Mouse (Mus musculus): ENCODE measurements at regions not wholly inside any gene's neighbourhood (a gene's known extent, or its start where the extent isn't known, plus 50 kb on each side); places are given as distances from the start of the nearest gene placed in this dataset.

DNA sequence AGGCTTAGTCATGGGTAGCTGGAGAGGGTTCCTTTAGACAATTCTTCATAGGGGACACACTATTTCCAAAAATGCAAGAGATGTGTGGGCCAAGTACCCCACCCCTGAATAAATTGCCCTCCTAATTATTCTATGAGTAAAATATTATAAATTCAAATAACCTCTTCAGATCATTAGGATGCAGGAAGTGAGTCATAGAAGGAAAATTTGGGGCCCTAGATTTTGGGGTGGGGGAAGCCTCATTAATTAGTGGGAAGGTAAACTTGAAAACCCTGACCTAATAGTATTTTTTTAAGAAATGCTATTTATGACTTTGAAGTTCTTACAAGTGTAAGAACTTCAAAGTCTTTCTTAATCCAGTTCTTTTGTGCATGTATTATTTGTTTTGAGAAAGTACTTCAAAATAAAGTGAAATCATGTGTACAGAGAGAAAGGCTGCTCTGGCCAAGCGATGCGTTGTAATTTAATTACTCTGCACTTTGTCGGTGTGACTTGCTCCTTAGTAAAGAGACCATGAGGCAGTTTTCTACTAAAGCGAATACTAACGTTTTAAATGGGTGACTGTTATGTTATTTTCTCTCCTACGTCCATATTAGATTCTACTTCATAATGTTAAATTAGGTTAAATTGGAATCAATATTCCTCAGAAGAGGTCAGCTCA is 200.6 kb downstream of the Tgfb2 start:
- WGBS: 51% methylated on average over 6 of the region's 6 CpGs
- H3K27ac ChIP-seq (replicated peaks): no peak overlapping the region
- no peaks in the 10 kb centered on the region for H3K27me3 ChIP-seq
- no peak for ATAC-seq (ENCODE audit: insufficient number of reproducible peaks, low FRiP score, low TSS enrichment, low read depth)
- H3K4me2 ChIP-seq (replicated peaks): no peak overlapping the region
- H3K9me3 ChIP-seq (replicated peaks): no peaks in the 10 kb centered on the region
- H3K9ac ChIP-seq: no peak overlapping the region
- no peaks in the 10 kb centered on the region for H3K36me3 ChIP-seq
- peaks cover 15% of the 10 kb centered on the region; the same call in 1 of the 2 replicates for H3K4me1 ChIP-seq
- H3K4me3 ChIP-seq (replicated peaks): no peak overlapping the region

DNA sequence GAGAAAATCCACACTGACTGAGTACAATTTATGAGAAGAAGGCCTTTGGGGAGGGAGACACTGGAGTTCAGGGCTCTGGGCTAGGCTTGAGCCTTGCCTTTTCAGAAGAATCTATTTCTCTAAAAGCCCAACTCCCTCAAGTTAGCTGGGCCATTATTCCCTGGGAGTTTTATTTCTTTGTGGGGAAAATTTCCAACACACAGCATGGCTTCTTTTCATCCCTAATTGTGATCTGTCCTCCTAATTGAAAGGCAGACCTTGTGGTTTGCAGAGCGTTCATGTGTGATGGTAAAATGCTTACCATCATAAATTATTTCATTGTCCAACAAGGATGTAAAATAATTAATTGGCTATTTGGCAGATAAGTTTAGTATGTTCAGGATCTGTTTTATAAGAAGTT is 204.1 kb downstream of the Tgfb2 start:
- Histone ChIP-seq H3K36me3 (no peaks in the 10 kb centered on the region), H3K27ac (replicated peaks) (no peak overlapping the region), H3K27me3 (no peaks in the 10 kb centered on the region), H3K4me2 (replicated peaks) (no peak overlapping the region), H3K9ac (no peak overlapping the region), H3K4me3 (replicated peaks) (no peak overlapping the region), H3K9me3 (replicated peaks) (no peaks in the 10 kb centered on the region), H3K4me1 (peaks cover 5% of the 10 kb centered on the region; the same call in 1 of the 2 replicates)
- ATAC-seq (ENCODE audit: insufficient number of reproducible peaks, low FRiP score, low TSS enrichment, low read depth): no peak
- WGBS: 74% methylated on average over 1 of the region's 1 CpGs

DNA sequence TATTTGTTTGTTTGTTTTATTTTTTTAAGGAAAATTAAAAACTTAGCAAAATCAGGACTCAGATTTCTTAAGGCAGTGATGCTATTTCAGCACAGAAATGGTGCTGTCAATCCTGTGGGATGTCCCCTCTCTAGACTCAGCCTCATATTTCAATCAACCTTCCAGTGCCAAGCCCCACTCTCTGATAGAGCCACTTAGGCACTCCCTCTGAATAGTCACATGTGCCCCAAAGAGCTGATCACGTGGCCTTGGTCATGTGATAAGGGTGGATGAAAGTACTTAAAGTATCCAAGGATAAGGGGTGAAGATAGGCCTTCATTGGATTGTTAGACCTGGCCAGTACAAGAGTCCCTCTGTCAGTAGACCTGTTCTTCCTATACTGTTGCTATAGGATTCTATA is 207.9 kb downstream of the Tgfb2 start:
- Histone ChIP-seq H3K4me1 (0 out of 2 replicates have a peak, but pooled peaks cover 3% of the 10 kb centered on the region), H3K9ac (no peak overlapping the region), H3K36me3 (no peaks in the 10 kb centered on the region), H3K27me3 (no peaks in the 10 kb centered on the region), H3K4me2 (replicated peaks) (no peak overlapping the region), H3K27ac (replicated peaks) (no peak overlapping the region), H3K9me3 (replicated peaks) (no peaks in the 10 kb centered on the region), H3K4me3 (replicated peaks) (no peak overlapping the region)
- no peak for ATAC-seq (ENCODE audit: insufficient number of reproducible peaks, low FRiP score, low TSS enrichment, low read depth)
- WGBS: 51% methylated on average over 1 of the region's 1 CpGs

DNA sequence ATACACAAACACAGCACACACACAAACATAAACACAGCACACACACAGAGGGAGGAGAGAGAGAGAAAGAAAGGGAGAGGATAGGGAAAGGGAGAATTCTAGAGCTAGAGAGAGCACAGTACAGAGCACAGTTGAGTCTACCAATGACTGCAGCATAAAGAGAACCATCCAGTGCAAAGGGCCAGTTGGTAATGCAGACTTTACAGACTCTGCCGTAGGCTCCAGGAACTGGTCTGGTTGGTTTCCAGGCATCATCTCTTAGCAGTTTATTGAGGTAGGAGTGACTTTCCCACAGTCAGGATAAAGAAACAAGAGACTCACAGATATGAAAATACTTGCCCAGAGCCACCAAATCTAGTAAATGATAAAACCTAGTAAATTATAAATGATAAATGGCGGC is 208.5 kb downstream of the Tgfb2 start:
- no peaks in the 10 kb centered on the region for H3K9me3 ChIP-seq (replicated peaks)

DNA sequence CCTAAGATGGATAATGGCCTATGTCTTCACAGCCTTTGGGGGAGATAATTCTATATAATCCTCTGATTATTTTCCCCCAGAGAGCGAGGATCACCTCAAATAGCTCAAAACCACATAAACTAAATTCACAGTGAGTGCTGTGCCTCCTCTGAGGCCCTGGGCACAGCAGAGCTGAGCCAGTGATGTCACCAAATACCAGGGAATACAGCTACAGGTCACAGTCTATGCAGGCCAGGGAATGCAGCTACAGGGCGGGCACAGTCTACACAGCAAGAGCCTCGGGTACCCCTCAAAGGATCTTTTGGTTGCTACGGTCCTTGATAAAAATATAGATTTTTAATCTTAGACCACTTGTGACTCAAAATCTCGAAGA is 211.4 kb downstream of the Tgfb2 start:
- Histone ChIP-seq H3K9ac (no peak overlapping the region), H3K36me3 (no peaks in the 10 kb centered on the region), H3K4me3 (replicated peaks) (no peak overlapping the region), H3K4me2 (replicated peaks) (no peak overlapping the region), H3K4me1 (0 out of 2 replicates have a peak, but pooled peaks cover 3% of the 10 kb centered on the region), H3K9me3 (replicated peaks) (no peaks in the 10 kb centered on the region), H3K27ac (replicated peaks) (no peak overlapping the region), H3K27me3 (no peaks in the 10 kb centered on the region)
- 77% methylated on average over 5 of the region's 5 CpGs for WGBS
- no peak for ATAC-seq (ENCODE audit: insufficient number of reproducible peaks, low FRiP score, low TSS enrichment, low read depth)

More for the DNA sequence above, 208.5 kb downstream of the Tgfb2 start:
- 0 out of 2 replicates have a peak, but pooled peaks cover 3% of the 10 kb centered on the region for H3K4me1 ChIP-seq
- no peak overlapping the region for H3K27ac ChIP-seq (replicated peaks)
- H3K9ac ChIP-seq: no peak overlapping the region
- 71% methylated on average over 2 of the region's 2 CpGs for WGBS
- no peak for ATAC-seq (ENCODE audit: insufficient number of reproducible peaks, low FRiP score, low TSS enrichment, low read depth)
- no peak overlapping the region for H3K4me2 ChIP-seq (replicated peaks)
- no peaks in the 10 kb centered on the region for H3K36me3 ChIP-seq
- no peaks in the 10 kb centered on the region for H3K27me3 ChIP-seq
- no peak overlapping the region for H3K4me3 ChIP-seq (replicated peaks)

DNA sequence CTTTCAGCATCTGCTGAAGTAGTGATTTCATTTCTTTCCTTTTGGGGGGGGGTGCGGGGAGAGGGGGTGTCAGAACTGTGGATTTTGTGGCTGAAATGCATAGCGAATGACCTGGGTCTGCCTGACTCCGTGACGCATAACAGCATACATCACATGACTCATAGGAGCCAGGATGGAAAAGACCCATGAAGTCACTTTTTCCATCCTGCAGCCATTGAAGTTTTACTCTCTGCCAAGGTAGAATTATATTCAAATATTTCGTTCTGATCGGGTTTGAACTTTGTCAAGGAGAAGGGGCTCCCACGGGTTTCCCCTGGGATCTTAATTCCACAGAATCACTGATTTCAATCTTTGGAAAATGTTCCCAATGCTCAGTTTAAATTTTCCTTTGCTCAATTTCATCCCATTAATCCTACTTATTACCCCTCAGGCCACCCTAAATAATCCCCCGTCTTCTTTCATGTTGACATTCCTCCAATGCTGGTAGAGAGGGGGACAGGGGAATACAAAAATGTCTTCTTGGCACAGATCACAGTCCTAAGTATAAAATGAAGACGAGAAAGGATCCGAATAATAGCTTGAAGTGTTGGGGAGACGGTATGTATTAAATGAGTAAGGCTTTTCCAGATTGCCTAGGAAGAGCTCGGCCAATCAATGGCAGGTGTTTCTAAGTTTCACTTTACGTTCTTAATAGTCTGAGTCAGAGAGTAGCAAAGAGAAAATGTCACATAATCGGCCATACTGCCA is 212.0 kb downstream of the Tgfb2 start:
- WGBS: 55% methylated on average over 14 of the region's 14 CpGs
- H3K9ac ChIP-seq: no peak overlapping the region
- H3K4me2 ChIP-seq (replicated peaks): no peak overlapping the region
- no peak overlapping the region for H3K27ac ChIP-seq (replicated peaks)
- 0 out of 2 replicates have a peak, but pooled peaks cover 3% of the 10 kb centered on the region for H3K4me1 ChIP-seq
- no peaks in the 10 kb centered on the region for H3K36me3 ChIP-seq
- no peak for ATAC-seq (ENCODE audit: insufficient number of reproducible peaks, low FRiP score, low TSS enrichment, low read depth)
- no peaks in the 10 kb centered on the region for H3K9me3 ChIP-seq (replicated peaks)
- no peaks in the 10 kb centered on the region for H3K27me3 ChIP-seq
- no peak overlapping the region for H3K4me3 ChIP-seq (replicated peaks)

DNA sequence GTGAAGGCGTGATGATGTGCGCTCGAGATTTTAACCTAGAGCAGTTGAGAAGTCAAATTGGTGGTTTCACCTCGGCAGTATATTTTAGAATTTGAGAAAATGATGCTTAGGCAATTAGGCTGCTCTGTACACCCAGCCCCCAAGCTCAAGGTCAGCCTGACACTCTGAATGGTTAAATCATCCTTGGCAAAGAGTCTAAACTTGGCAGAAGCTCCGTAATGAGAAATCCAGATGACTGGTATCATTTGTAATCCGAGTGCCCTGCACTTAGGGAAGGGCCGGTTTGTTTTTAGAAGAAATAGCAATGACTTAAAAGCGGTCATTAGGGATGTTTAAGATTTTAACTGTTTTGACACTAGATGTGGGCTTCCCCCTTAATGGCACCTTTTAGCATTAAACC is 223.6 kb downstream of the Tgfb2 start:
- Histone ChIP-seq H3K4me2 (replicated peaks) (no peak overlapping the region), H3K4me3 (replicated peaks) (no peak overlapping the region)

DNA sequence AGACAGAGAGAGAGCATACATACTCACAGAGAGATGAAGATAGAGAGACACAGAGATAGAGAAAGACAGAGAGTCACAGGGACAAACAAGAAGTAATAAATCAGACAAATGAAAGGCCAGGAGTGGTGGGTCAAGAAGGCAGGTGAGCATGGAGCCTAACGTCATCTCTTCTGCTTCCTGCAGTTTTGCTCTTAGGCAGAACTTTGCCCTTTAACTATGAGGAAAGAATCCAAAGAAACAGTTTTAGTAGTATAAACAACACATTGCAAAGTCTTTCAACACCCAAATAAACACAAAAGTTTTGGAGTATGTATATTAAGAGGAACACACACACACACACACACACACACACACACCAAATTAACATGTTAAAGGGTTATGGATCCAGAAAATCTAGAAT is 225.8 kb downstream of the Tgfb2 start:
- no peak overlapping the region for H3K9ac ChIP-seq
- ATAC-seq (ENCODE audit: insufficient number of reproducible peaks, low FRiP score, low TSS enrichment, low read depth): no peak
- H3K4me3 ChIP-seq (replicated peaks): no peak overlapping the region
- no peaks in the 10 kb centered on the region for H3K9me3 ChIP-seq (replicated peaks)
- 71% methylated on average over 1 of the region's 1 CpGs for WGBS
- H3K4me1 ChIP-seq: 0 out of 2 replicates have a peak, but pooled peaks cover 3% of the 10 kb centered on the region
- H3K36me3 ChIP-seq: no peaks in the 10 kb centered on the region
- no peak overlapping the region for H3K4me2 ChIP-seq (replicated peaks)
- H3K27me3 ChIP-seq: no peaks in the 10 kb centered on the region
- no peak overlapping the region for H3K27ac ChIP-seq (replicated peaks)

More for the DNA sequence above, 223.6 kb downstream of the Tgfb2 start:
- Histone ChIP-seq H3K27ac (replicated peaks) (no peak overlapping the region), H3K36me3 (no peaks in the 10 kb centered on the region), H3K9ac (no peak overlapping the region), H3K9me3 (replicated peaks) (no peaks in the 10 kb centered on the region), H3K27me3 (no peaks in the 10 kb centered on the region), H3K4me1 (peaks cover 8% of the 10 kb centered on the region; the same call in 1 of the 2 replicates)
- WGBS: 40% methylated on average over 8 of the region's 8 CpGs
- ATAC-seq (ENCODE audit: insufficient number of reproducible peaks, low FRiP score, low TSS enrichment, low read depth): no peak

DNA sequence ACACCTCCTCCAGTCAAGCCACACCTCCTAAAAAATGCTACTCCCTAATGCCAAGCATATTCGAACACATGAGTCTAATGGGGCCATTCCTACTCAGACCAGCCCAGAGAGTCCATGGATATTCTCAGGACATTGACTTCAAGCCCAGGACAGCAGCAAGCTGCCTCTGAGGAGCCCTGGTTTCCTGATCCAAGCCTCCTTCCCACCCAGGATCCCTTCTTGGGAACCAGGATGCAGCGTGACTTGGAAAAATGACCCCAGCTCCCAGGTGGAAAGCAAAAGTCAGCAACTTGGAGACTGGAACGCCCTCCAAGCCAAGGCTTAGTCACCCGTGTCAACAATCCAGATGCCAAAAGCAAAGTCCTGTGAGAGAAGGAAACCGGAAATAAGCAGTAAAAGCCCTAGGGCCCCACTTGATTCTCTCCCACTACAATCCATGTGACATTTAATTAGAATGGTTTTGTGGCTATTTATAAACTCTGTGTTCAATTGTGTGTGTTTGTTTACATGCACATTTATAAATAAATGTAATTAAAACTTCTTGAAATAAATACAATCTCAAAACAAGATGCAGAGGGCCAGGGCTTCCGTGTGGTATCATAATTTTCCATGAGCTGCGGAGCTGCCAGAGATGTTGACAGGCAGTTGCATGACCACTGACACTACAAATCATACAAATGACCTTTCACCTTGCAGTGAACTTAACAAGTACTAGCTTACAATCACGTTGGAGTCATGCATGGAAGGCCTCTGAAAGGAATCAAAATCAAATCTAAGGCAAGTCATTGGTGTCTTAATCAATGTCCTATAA is 227.2 kb downstream of the Tgfb2 start:
- Histone ChIP-seq H3K4me2 (replicated peaks) (no peak overlapping the region), H3K27ac (replicated peaks) (no peak overlapping the region), H3K27me3 (no peaks in the 10 kb centered on the region), H3K4me1 (0 out of 2 replicates have a peak, but pooled peaks cover 3% of the 10 kb centered on the region), H3K9me3 (replicated peaks) (no peaks in the 10 kb centered on the region), H3K36me3 (no peaks in the 10 kb centered on the region), H3K4me3 (replicated peaks) (no peak overlapping the region), H3K9ac (no peak overlapping the region)
- 65% methylated on average over 8 of the region's 8 CpGs for WGBS
- ATAC-seq (ENCODE audit: insufficient number of reproducible peaks, low FRiP score, low TSS enrichment, low read depth): no peak

DNA sequence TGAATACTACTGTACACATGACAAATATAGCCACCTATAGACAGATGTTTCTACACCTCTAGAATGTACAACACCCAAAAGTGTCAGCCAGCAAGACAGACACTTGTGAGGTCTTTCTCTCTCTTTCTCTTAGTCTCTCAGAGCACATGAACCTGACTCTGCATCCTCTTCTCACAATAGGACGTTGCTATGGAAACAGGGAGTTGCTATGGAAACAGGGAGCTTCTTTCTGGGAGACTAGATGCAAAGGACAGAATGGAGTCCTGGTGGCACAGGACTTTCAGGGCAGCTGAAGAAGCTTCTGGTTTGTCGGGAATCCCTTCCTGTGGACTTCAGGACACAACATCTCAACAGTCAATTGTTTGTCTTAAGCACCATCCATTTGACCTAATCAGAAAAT is 230.9 kb downstream of the Tgfb2 start:
- no peaks in the 10 kb centered on the region for H3K27me3 ChIP-seq
- no peak overlapping the region for H3K9ac ChIP-seq
- no peak overlapping the region for H3K27ac ChIP-seq (replicated peaks)
- no peaks in the 10 kb centered on the region for H3K9me3 ChIP-seq (replicated peaks)
- 55% methylated on average over 2 of the region's 2 CpGs for WGBS
- H3K4me2 ChIP-seq (replicated peaks): no peak overlapping the region
- H3K4me1 ChIP-seq: peaks cover 11% of the 10 kb centered on the region
- H3K4me3 ChIP-seq (replicated peaks): no peak overlapping the region
- ATAC-seq (ENCODE audit: insufficient number of reproducible peaks, low FRiP score, low TSS enrichment, low read depth): no peak
- no peaks in the 10 kb centered on the region for H3K36me3 ChIP-seq

DNA sequence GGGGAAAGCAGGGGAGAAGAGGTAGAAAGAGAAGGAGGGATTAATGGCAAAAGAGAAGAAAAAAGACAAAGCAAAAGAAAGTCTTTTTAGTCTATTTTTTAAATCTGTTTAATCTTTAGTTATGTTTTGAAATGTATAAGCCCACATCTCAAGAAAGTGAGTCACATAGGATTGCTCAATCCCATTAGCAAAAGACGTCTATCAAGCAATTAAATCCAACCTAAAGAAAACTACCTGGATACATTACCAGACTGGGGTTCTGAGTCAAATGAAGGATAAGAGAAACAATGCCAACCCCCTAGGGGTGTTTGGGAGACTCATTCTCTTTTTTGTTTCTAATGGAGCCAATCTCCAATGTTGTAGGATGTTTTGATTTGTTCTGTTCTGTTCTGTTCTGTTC is 231.4 kb downstream of the Tgfb2 start:
- no peak overlapping the region for H3K9ac ChIP-seq
- H3K4me2 ChIP-seq (replicated peaks): no peak overlapping the region
- H3K27me3 ChIP-seq: no peaks in the 10 kb centered on the region
- no peak overlapping the region for H3K27ac ChIP-seq (replicated peaks)
- H3K9me3 ChIP-seq (replicated peaks): no peaks in the 10 kb centered on the region
- ATAC-seq (ENCODE audit: insufficient number of reproducible peaks, low FRiP score, low TSS enrichment, low read depth): no peak
- H3K36me3 ChIP-seq: no peaks in the 10 kb centered on the region
- WGBS: 32% methylated on average over 1 of the region's 1 CpGs
- peaks cover 11% of the 10 kb centered on the region for H3K4me1 ChIP-seq
- H3K4me3 ChIP-seq (replicated peaks): no peak overlapping the region
